Mouse (Mus musculus) G1E (cell line): ENCODE data around the gene Galnt18.

Source experiments
- CTCF ChIP-seq: IDR thresholded peaks from 2 replicates; pipeline ENCODE4 v1.5.1; 2012; ENCODE audit warnings: low read depth, low read length, inconsistent platforms, mixed read lengths
- GATA1 ChIP-seq: IDR thresholded peaks from 2 replicates; pipeline ENCODE4 v1.6.1; 2012; ENCODE audit warnings: borderline replicate concordance, low read length, inconsistent platforms, mixed read lengths
- POLR2AphosphoS5 ChIP-seq: IDR thresholded peaks from 2 replicates; pipeline ENCODE4 v1.6.1; 2012; ENCODE audit warnings: low read depth, low read length, inconsistent platforms; ENCODE audit not compliant: insufficient replicate concordance

- TF ChIP-seq CTCF (no peak), POLR2AphosphoS5 (no peak), GATA1 (no peak)
Observed at GRCm38 (mm10) chr7:111740091-111740490, 39.7 kb downstream of the Galnt18 start.
